Mouse (Mus musculus) monocyte, adult 5-6 weeks (primary cell): Measurements from ENCODE around the gene Arhgef28. TPM values are rescaled to one million over a fixed set of nuclear protein-coding genes. Genes with fewer than 3 reads are reported as not detected.

Experiments
- ATAC-seq: fragments of 153-309, 156-312 bp; replicated peaks from 2 replicates; pipeline ENCODE4 v1.8.0; 2017; ENCODE audit warnings: mild to moderate bottlenecking; ENCODE audit not compliant: low TSS enrichment, insufficient number of reproducible peaks, severe bottlenecking, poor library complexity, low FRiP score
- total RNA-seq: library from RNA; stranded (forward); fragments of 200-1000, 200-491, 200-594 nt; gene quantifications from 3 replicates; pipeline ENCODE4 v1.2.3, GENCODE M21; 2017

Gene Arhgef28
- total RNA-seq, result 0.19 TPM in 1 of 3 replicates, not detected in the others

GRCm38 (mm10) chr13:98205771-98206545 is at the start of gene Arhgef28:
Gene Arhgef28, minus strand, starts transcription at chr13:98206439.
- no peak for ATAC-seq

GRCm38 (mm10) chr13:98254921-98255320 is 48.7 kb upstream of the Arhgef28 start:
- no peak for ATAC-seq

GRCm38 (mm10) chr13:98249594-98249993 is 43.4 kb upstream of the Arhgef28 start:
- no peak for ATAC-seq

- no peak for ATAC-seq
Measured at GRCm38 (mm10) chr13:98245386-98245785, 39.1 kb upstream of the Arhgef28 start.

- ATAC-seq, result no peak
Measured at GRCm38 (mm10) chr13:98244571-98245350, 38.5 kb upstream of the Arhgef28 start.

GRCm38 (mm10) chr13:98241531-98242282 is 35.5 kb upstream of the Arhgef28 start:
- ATAC-seq, result no peak

- no peak for ATAC-seq
Measured at GRCm38 (mm10) chr13:98239978-98240641, 33.9 kb upstream of the Arhgef28 start.

GRCm38 (mm10) chr13:98235451-98235850 is 29.2 kb upstream of the Arhgef28 start:
- ATAC-seq, result no peak

GRCm38 (mm10) chr13:98230511-98230910 is 24.3 kb upstream of the Arhgef28 start:
- ATAC-seq, result no peak

GRCm38 (mm10) chr13:98226225-98226624 is 20.0 kb upstream of the Arhgef28 start:
- ATAC-seq, result no peak

- ATAC-seq, result no peak
Measured at GRCm38 (mm10) chr13:98222848-98223247, 16.6 kb upstream of the Arhgef28 start.

- no peak for ATAC-seq
Measured at GRCm38 (mm10) chr13:98210137-98210536, 3.9 kb upstream of the Arhgef28 start.

- ATAC-seq, result no peak
Measured at GRCm38 (mm10) chr13:98208842-98209241, 2.6 kb upstream of the Arhgef28 start.

- no peak for ATAC-seq
Measured at GRCm38 (mm10) chr13:98206546-98206870, 269 bp upstream of the Arhgef28 start.

- ATAC-seq, result no peak
Measured at GRCm38 (mm10) chr13:98205111-98205510, 1.1 kb downstream of the Arhgef28 start.

- ATAC-seq, result no peak
Measured at GRCm38 (mm10) chr13:98204371-98204770, 1.9 kb downstream of the Arhgef28 start.

- ATAC-seq, result no peak
Measured at GRCm38 (mm10) chr13:98201436-98201835, 4.8 kb downstream of the Arhgef28 start.

GRCm38 (mm10) chr13:98192596-98192995 is 13.6 kb downstream of the Arhgef28 start:
- no peak for ATAC-seq

- no peak for ATAC-seq
Measured at GRCm38 (mm10) chr13:98188500-98188899, 17.7 kb downstream of the Arhgef28 start.
